Mouse (Mus musculus) forebrain, embryonic 11.5 days (tissue): ENCODE data around the gene Zmynd10. TPM values are rescaled to one million over a fixed set of nuclear protein-coding genes. Genes with fewer than 3 reads are reported as not detected.

Experiments used
- ATAC-seq: fragments of 200-750 bp; cut with Nextera tagmentation; replicated peaks from 2 replicates; pipeline ENCODE4 v1.8.0; 2017; ENCODE audit warnings: moderate TSS enrichment; ENCODE audit not compliant: low FRiP score
- DNase-seq: peaks from one replicate; pipeline ENCODE4 v3.0.0-alpha.2; 2017; ENCODE audit warnings: low spot score
- H3K27ac ChIP-seq: fragments of 300-500 bp; sonication (generic); 2 replicates; pipeline ENCODE4 v1.5.1; 2014; ENCODE audit warnings: low read depth, low read length
- H3K27me3 ChIP-seq: fragments of 300-500 bp; sonication (generic); 2 replicates; pipeline ENCODE4 v1.6.1; 2014; ENCODE audit warnings: mild to moderate bottlenecking, low read length, mixed read lengths; ENCODE audit not compliant: control insufficient read depth, insufficient read depth
- H3K36me3 ChIP-seq: fragments of 300-500 bp; sonication (generic); 2 replicates; pipeline ENCODE4 v1.6.1; 2014; ENCODE audit warnings: mild to moderate bottlenecking, low read length, moderate library complexity, mixed read lengths; ENCODE audit not compliant: control insufficient read depth, insufficient read depth
- H3K4me1 ChIP-seq: fragments of 300-500 bp; sonication (generic); replicated peaks from 2 replicates; pipeline ENCODE4 v1.6.1; 2014; ENCODE audit warnings: low read length, mixed read lengths; ENCODE audit not compliant: control insufficient read depth, insufficient read depth
- H3K4me2 ChIP-seq: fragments of 300-500 bp; sonication (generic); 2 replicates; pipeline ENCODE4 v1.6.1; 2014; ENCODE audit warnings: low read depth, mild to moderate bottlenecking, low read length, moderate library complexity, mixed read lengths; ENCODE audit not compliant: severe bottlenecking
- H3K4me3 ChIP-seq: fragments of 300-500 bp; sonication (generic); 2 replicates; pipeline ENCODE4 v1.5.1; 2014; ENCODE audit warnings: low read depth, low read length
- H3K9ac ChIP-seq: fragments of 300-500 bp; sonication (generic); 2 replicates; pipeline ENCODE4 v1.6.1; 2014; ENCODE audit warnings: low read length
- H3K9me3 ChIP-seq: fragments of 300-500 bp; sonication (generic); 2 replicates; pipeline ENCODE4 v1.6.1; 2016; ENCODE audit warnings: low read length, mixed read lengths; ENCODE audit not compliant: control insufficient read depth
- WGBS: fragments of 180-500 bp; shearing (Covaris S2); extraction: QIAGEN DNeasy Blood & Tissue Kit; methylation state at CpG from one replicate; pipeline ENCODE4 v1.1.7; 2014; 5-methylcytosine and 5-hydroxymethylcytosine counted together
- polyA plus RNA-seq: library from polyadenylated mRNA; unstranded; fragments of >200 nt; fragmentation: Nextera tagmentation; extraction: Ambion mirVana; gene quantifications from 2 replicates; pipeline ENCODE4 v1.2.1, GENCODE M21; 2014

Zmynd10 gene
- polyA plus RNA-seq, 1 experiment from 2014 or later, result 1.1 TPM

GRCm38 (mm10) chr9:107542721-107543120 lies 4.4 kb upstream of the Zmynd10 start:
- peak overlapping the region; percentile 66; the same call in 1 of the 2 replicates for H3K9ac ChIP-seq
- peak overlapping the region; percentile 63 for H3K4me3 ChIP-seq
- no peak overlapping the region for H3K27ac ChIP-seq
- peaks cover 14% of the 10 kb centered on the region; the same call in 1 of the 2 replicates for H3K4me1 ChIP-seq
- no peak for ATAC-seq
- H3K4me2 ChIP-seq, result peak overlapping the region; percentile 95
- no peaks in the 10 kb centered on the region for H3K9me3 ChIP-seq
- peaks cover 7% of the 10 kb centered on the region for H3K36me3 ChIP-seq
- DNase-seq, result no peak
- WGBS, result 47% methylated on average over 8 of the region's 8 CpGs
- H3K27me3 ChIP-seq, result no peaks in the 10 kb centered on the region

GRCm38 (mm10) chr9:107543299-107543698 lies 3.8 kb upstream of the Zmynd10 start:
- Histone ChIP-seq H3K4me2 (no peak overlapping the region), H3K4me1 (peaks cover 14% of the 10 kb centered on the region; the same call in 1 of the 2 replicates), H3K27ac (no peak overlapping the region), H3K9ac (no peak overlapping the region), H3K27me3 (no peaks in the 10 kb centered on the region), H3K9me3 (no peaks in the 10 kb centered on the region), H3K36me3 (peaks cover 4% of the 10 kb centered on the region; the same call in 1 of the 2 replicates), H3K4me3 (no peak overlapping the region)
- no peak for DNase-seq
- ATAC-seq, result no peak
- 88% methylated on average over 11 of the region's 11 CpGs for WGBS

- Histone ChIP-seq H3K27me3 (no peaks in the 10 kb centered on the region), H3K36me3 (no peaks in the 10 kb centered on the region), H3K4me1 (peaks cover 14% of the 10 kb centered on the region; the same call in 1 of the 2 replicates), H3K4me3 (no peak overlapping the region), H3K27ac (no peak overlapping the region), H3K9me3 (no peaks in the 10 kb centered on the region), H3K4me2 (no peak overlapping the region), H3K9ac (no peak overlapping the region)
- WGBS, result 95% methylated on average over 17 of the region's 17 CpGs
- no peak for ATAC-seq
- no peak for DNase-seq
Observed at GRCm38 (mm10) chr9:107544196-107544700, 2.9 kb upstream of the Zmynd10 start.

- 94% methylated on average over 12 of the region's 12 CpGs for WGBS
- H3K4me1 ChIP-seq, result peaks cover 14% of the 10 kb centered on the region; the same call in 1 of the 2 replicates
- H3K27ac ChIP-seq, result no peak overlapping the region
- H3K27me3 ChIP-seq, result no peaks in the 10 kb centered on the region
- H3K4me2 ChIP-seq, result no peak overlapping the region
- H3K9me3 ChIP-seq, result no peaks in the 10 kb centered on the region
- no peaks in the 10 kb centered on the region for H3K36me3 ChIP-seq
- ATAC-seq (no peak), DNase-seq (no peak)
- no peak overlapping the region for H3K4me3 ChIP-seq
- no peak overlapping the region for H3K9ac ChIP-seq
Observed at GRCm38 (mm10) chr9:107544729-107545128, 2.4 kb upstream of the Zmynd10 start.

GRCm38 (mm10) chr9:107545199-107545598 lies 1.9 kb upstream of the Zmynd10 start:
- DNase-seq (no peak), ATAC-seq (no peak)
- Histone ChIP-seq H3K27me3 (peaks cover 3% of the 10 kb centered on the region), H3K4me2 (no peak overlapping the region), H3K4me1 (peaks cover 14% of the 10 kb centered on the region; the same call in 1 of the 2 replicates), H3K9me3 (no peaks in the 10 kb centered on the region), H3K27ac (no peak overlapping the region), H3K36me3 (no peaks in the 10 kb centered on the region), H3K9ac (no peak overlapping the region), H3K4me3 (no peak overlapping the region)
- WGBS, result 86% methylated on average over 10 of the region's 10 CpGs

GRCm38 (mm10) chr9:107545602-107546001 lies 1.5 kb upstream of the Zmynd10 start:
- no peaks in the 10 kb centered on the region for H3K9me3 ChIP-seq
- H3K27ac ChIP-seq, result no peak overlapping the region
- no peak overlapping the region for H3K4me2 ChIP-seq
- H3K36me3 ChIP-seq, result no peaks in the 10 kb centered on the region
- H3K4me3 ChIP-seq, result no peak overlapping the region
- WGBS, result 2% methylated on average over 3 of the region's 3 CpGs
- no peak for ATAC-seq
- peaks cover 14% of the 10 kb centered on the region; the same call in 1 of the 2 replicates for H3K4me1 ChIP-seq
- no peak overlapping the region for H3K9ac ChIP-seq
- peaks cover 7% of the 10 kb centered on the region for H3K27me3 ChIP-seq
- peak; percentile 89 for DNase-seq

- H3K9ac ChIP-seq, result no peak overlapping the region
Observed at GRCm38 (mm10) chr9:107547957-107548356, 859 bp downstream of the Zmynd10 start.

GRCm38 (mm10) chr9:107548820-107549219 lies 1.7 kb downstream of the Zmynd10 start:
- no peak for ATAC-seq
- Histone ChIP-seq H3K9me3 (no peaks in the 10 kb centered on the region), H3K9ac (no peak overlapping the region), H3K4me3 (no peak overlapping the region), H3K36me3 (no peaks in the 10 kb centered on the region), H3K4me2 (no peak overlapping the region), H3K27me3 (peaks cover 14% of the 10 kb centered on the region), H3K4me1 (peaks cover 29% of the 10 kb centered on the region), H3K27ac (no peak overlapping the region)
- no peak for DNase-seq
- WGBS, result 93% methylated on average over 10 of the region's 10 CpGs

More at GRCm38 (mm10) chr9:107547957-107548356, 859 bp downstream of the Zmynd10 start:
- H3K4me3 ChIP-seq, result no peak overlapping the region
- no peak overlapping the region for H3K27ac ChIP-seq
- 87% methylated on average over 5 of the region's 5 CpGs for WGBS
- H3K27me3 ChIP-seq, result peaks cover 14% of the 10 kb centered on the region
- peaks cover 26% of the 10 kb centered on the region for H3K4me1 ChIP-seq
- no peaks in the 10 kb centered on the region for H3K36me3 ChIP-seq
- ATAC-seq, result no peak
- no peaks in the 10 kb centered on the region for H3K9me3 ChIP-seq
- no peak for DNase-seq
- no peak overlapping the region for H3K4me2 ChIP-seq
